Mouse (Mus musculus): Measurements from ENCODE around the gene Atp6v1a.
A peak's percentile ranks its signal among the peaks of the same experiment; 100 is the strongest.

Atp6v1a gene

GRCm38 (mm10) chr16:44138979-44139535 lies 448 bp downstream of the Atp6v1a start:
- DNase-seq (ENCODE audit: inconsistent age in 2 of 2, low spot score in 1 of 2), result peak; percentile 91 to 97

- no peak for DNase-seq (ENCODE audit: inconsistent age in 2 of 2, low spot score in 1 of 2)
Observed at GRCm38 (mm10) chr16:44138377-44138978, 1.0 kb downstream of the Atp6v1a start.

- DNase-seq (ENCODE audit: inconsistent age in 2 of 2, low spot score in 1 of 2), result peak in 1 of 2 experiments; percentile 71
Observed at GRCm38 (mm10) chr16:44136511-44137021, 2.9 kb downstream of the Atp6v1a start.

- peak in 1 of 2 experiments; percentile 15 for DNase-seq (ENCODE audit: inconsistent age in 2 of 2, low spot score in 1 of 2)
Observed at GRCm38 (mm10) chr16:44133187-44133586, 6.3 kb downstream of the Atp6v1a start.

- peak in 1 of 2 experiments; percentile 13 for DNase-seq (ENCODE audit: inconsistent age in 2 of 2, low spot score in 1 of 2)
Observed at GRCm38 (mm10) chr16:44132300-44132699, 7.2 kb downstream of the Atp6v1a start.

- no peak for DNase-seq (ENCODE audit: inconsistent age in 2 of 2, low spot score in 1 of 2)
Observed at GRCm38 (mm10) chr16:44126437-44126836, 13.1 kb downstream of the Atp6v1a start.

- no peak for DNase-seq (ENCODE audit: inconsistent age in 2 of 2, low spot score in 1 of 2)
Observed at GRCm38 (mm10) chr16:44125436-44125835, 14.1 kb downstream of the Atp6v1a start.

GRCm38 (mm10) chr16:44124713-44125112 lies 14.8 kb downstream of the Atp6v1a start:
- no peak for DNase-seq (ENCODE audit: inconsistent age in 2 of 2, low spot score in 1 of 2)

GRCm38 (mm10) chr16:44123786-44124185 lies 15.7 kb downstream of the Atp6v1a start:
- no peak for DNase-seq (ENCODE audit: inconsistent age in 2 of 2, low spot score in 1 of 2)

- peak; percentile 41 to 77 for DNase-seq (ENCODE audit: inconsistent age in 2 of 2, low spot score in 1 of 2)
Observed at GRCm38 (mm10) chr16:44122982-44123725, 16.4 kb downstream of the Atp6v1a start.

- DNase-seq (ENCODE audit: inconsistent age in 2 of 2, low spot score in 1 of 2), result peak in 1 of 2 experiments; percentile 44
Observed at GRCm38 (mm10) chr16:44122574-44122973, 16.9 kb downstream of the Atp6v1a start.

GRCm38 (mm10) chr16:44122122-44122521 lies 17.4 kb downstream of the Atp6v1a start:
- no peak for DNase-seq (ENCODE audit: inconsistent age in 2 of 2, low spot score in 1 of 2)

GRCm38 (mm10) chr16:44119753-44120501 lies 19.6 kb downstream of the Atp6v1a start:
- no peak for DNase-seq (ENCODE audit: inconsistent age in 2 of 2, low spot score in 1 of 2)

GRCm38 (mm10) chr16:44109002-44109401 lies 30.5 kb downstream of the Atp6v1a start:
- no peak for DNase-seq (ENCODE audit: inconsistent age in 2 of 2, low spot score in 1 of 2)

- DNase-seq (ENCODE audit: inconsistent age in 2 of 2, low spot score in 1 of 2), result no peak
Observed at GRCm38 (mm10) chr16:44105211-44105610, 34.3 kb downstream of the Atp6v1a start.

- no peak for DNase-seq (ENCODE audit: inconsistent age in 2 of 2, low spot score in 1 of 2)
Observed at GRCm38 (mm10) chr16:44103806-44104766, 35.4 kb downstream of the Atp6v1a start.

GRCm38 (mm10) chr16:44102925-44103324 lies 36.6 kb downstream of the Atp6v1a start:
- peak in 1 of 2 experiments; percentile 12 for DNase-seq (ENCODE audit: inconsistent age in 2 of 2, low spot score in 1 of 2)

- no peak for DNase-seq (ENCODE audit: inconsistent age in 2 of 2, low spot score in 1 of 2)
Observed at GRCm38 (mm10) chr16:44101181-44101710, 38.3 kb downstream of the Atp6v1a start.

- no peak for DNase-seq (ENCODE audit: inconsistent age in 2 of 2, low spot score in 1 of 2)
Observed at GRCm38 (mm10) chr16:44099377-44099776, 40.1 kb downstream of the Atp6v1a start.

- DNase-seq (ENCODE audit: inconsistent age in 2 of 2, low spot score in 1 of 2), result no peak
Observed at GRCm38 (mm10) chr16:44087650-44088049, 51.9 kb downstream of the Atp6v1a start.

All from adrenal gland, adult (tissue).